Mouse (Mus musculus): Measurements from ENCODE around the gene Zfp37.
"Not testable (repeated sequence)": the region's sequence is repeated elsewhere in the genome, so short reads cannot be mapped to it uniquely, and the experiment has no call there.

The Zfp37 gene

GRCm38 (mm10) chr4:62230769-62231168, at the start of gene Zfp37:
Zfp37 (minus strand) TSS chr4:62231047.
- DNase-seq = no peak

- DNase-seq = no peak
Observed at GRCm38 (mm10) chr4:62278081-62278480, 47.2 kb upstream of the Zfp37 start.

DNA sequence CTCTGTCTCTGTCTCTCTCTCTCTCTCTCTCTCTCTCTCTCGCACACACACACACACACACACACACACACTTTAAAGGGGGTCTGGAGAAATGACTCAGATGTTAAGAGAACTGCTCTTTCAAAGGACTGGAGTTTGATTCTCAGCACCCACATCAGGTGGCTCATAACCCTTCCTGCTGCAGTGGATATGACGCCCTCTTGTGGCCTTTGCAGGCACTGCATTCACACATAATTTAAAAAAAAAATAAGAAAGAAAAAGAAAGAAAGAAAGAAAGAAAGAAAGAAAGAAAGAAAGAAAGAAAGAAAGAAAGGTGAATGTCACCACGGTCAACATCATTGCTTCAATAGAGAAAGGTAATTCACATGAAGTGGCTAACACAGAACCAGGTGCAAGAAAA, 46.4 kb upstream of the Zfp37 start:
- DNase-seq = no peak

- no peak for DNase-seq
Observed at GRCm38 (mm10) chr4:62276642-62277041, 45.8 kb upstream of the Zfp37 start.

- no peak for DNase-seq
Observed at GRCm38 (mm10) chr4:62274841-62275536, 44.1 kb upstream of the Zfp37 start.

DNA sequence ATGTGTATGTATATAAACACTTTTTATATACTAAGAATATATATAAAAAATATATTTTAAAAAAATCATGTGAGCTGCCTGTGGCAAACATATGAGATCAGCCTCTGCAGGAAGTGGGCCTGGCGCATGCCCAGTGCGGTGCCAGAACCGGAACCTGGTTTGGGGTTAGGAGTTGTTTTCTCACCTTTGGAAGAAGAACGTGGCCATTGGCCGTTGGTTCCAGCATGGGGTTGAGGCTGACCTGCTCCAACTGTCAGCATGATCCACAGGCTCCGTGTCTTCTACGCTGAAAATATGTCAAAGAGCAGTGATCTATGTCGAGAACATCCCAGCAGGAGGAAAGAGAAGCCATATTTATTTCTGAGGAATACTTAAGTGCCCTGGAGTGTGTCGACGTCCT, 43.1 kb upstream of the Zfp37 start:
- DNase-seq = no peak

GRCm38 (mm10) chr4:62272696-62273095, 41.8 kb upstream of the Zfp37 start:
- DNase-seq = no peak

GRCm38 (mm10) chr4:62267101-62267500, 36.3 kb upstream of the Zfp37 start:
- no peak for DNase-seq

- not testable (repeated sequence) for DNase-seq
Observed at GRCm38 (mm10) chr4:62266016-62266415, 35.2 kb upstream of the Zfp37 start.

DNA sequence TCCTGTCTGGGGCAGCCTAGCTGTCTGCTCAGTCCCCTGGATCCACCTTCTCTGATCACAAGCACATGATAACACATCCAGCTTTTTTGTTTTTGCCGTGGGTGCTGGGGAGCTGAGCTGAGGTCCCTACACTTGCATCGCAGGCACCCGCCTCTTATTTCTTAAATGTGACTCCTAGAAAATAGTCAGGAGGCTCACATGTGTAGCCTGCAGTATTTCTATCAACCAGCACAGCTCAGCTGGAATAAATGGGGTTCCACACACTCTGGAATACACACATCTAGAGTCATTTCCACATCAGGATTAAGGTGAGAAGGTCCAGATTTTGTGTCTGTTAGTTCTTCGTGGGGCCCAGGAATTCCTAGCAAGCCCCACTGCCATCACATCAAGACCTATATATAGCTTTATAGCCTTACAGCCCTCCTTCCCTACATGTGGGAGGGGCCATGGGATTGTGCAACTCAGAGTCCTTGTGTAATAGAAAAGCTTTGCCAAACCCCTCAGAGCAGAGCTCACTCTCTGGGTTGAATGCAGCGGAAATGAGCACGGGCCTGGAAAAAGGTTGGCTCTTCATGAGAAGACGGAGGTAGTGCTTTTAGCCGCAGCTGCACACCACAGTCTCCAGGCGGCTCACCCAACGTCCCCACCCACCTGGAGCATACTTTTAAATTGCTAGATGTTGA, 34.4 kb upstream of the Zfp37 start:
- no peak for DNase-seq

- DNase-seq = peak; percentile 12
Observed at GRCm38 (mm10) chr4:62263133-62263844, 32.4 kb upstream of the Zfp37 start.

GRCm38 (mm10) chr4:62262276-62262675, 31.4 kb upstream of the Zfp37 start, which contains the start of gene Slc31a2:
Slc31a2 (plus strand) TSS chr4:62262562.
- DNase-seq = no peak

DNA sequence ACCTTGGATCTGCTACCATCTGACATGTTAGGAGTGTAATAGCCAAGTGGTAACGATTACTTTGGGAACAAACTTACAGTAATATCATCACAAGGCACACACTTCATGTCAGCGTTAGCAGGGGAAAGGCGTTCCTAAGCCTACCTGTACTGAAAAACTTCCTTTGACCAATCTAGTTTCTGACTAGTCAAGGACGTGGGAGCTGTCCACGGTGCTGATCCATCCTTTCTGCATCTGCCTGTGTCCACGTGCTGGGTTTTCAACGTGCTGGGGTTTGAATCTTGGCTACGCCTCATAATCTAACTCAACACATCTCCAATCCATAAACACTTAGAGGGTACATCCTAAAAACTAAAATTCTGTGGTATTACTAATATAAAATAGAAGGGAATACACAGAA, 26.1 kb upstream of the Zfp37 start:
- no peak for DNase-seq

DNA sequence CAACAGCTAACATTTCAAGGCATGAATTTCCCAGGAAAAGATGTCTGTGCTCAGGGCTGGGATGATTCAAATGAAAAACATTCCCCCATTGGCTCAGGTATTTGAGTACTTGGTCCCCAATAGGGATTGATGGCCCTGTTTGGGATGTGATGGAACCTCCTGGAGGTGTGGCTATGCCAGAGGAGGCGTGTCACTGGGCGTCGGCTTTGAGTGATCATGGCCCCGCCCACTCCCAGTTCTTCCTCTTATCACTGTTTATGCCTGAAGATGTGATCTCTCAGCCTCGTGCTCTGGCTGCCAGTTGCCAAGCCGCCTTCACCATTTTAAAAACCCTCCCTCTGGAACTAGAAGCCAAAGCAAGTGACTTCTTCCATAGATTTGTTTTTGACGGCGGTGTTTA, 23.7 kb upstream of the Zfp37 start:
- DNase-seq = no peak

DNA sequence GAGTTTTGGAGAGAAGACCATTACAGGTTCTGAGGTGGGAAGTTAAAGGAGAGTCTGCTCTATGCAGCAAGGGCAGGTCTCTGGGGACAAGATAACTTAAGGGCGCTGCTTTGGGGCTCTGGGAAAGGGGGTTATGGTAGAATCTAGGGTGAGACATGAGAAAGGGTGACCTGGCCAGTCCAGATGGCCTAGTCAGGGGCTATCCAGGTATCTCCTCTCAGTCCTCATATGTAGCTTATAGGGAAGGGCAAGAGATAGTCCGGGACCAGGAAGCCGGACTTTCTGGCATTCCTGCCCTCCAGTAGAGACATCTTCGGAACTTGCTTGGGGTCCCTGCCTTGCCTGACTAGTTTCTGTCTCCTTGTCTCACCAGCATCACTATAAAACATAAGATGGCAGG, 20.9 kb upstream of the Zfp37 start:
- DNase-seq = no peak

DNA sequence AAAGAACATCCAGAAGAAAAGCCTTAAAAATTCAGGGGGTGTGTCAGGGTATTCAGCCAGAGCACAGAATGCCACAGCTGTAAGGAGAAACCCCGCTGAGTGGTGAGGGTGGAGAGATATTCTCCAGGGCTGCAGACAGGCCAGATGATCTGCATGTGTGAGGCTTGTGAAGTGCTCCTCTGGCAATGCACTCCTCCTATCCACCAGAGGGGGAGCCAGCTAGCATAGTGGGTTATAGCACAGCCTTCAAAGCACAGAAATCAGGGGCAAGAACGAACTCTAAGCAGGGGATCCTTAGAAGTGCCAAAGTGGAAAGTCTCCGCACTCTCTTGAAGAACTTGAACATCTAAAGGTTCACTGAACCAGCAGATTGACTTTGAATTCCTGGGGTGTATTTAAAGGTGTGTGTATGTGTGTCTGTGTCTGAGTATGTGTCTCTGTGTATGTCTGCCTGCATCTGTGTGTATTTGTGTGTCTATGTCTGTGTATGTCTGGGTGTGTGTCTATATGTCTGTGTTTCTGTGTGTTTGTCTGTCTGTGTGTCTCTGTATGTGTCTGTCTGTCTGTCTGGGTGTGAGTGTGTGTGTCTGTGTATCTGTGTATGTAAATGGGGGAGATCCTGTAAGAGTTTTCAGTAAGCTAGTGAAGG, 20.2 kb upstream of the Zfp37 start:
- no peak for DNase-seq

- no peak for DNase-seq
Observed at GRCm38 (mm10) chr4:62248328-62248727, 17.5 kb upstream of the Zfp37 start.

GRCm38 (mm10) chr4:62240586-62240985, 9.7 kb upstream of the Zfp37 start:
- no peak for DNase-seq

- DNase-seq = no peak
Observed at GRCm38 (mm10) chr4:62230153-62230552, 694 bp downstream of the Zfp37 start.

GRCm38 (mm10) chr4:62229448-62229847, 1.4 kb downstream of the Zfp37 start:
- DNase-seq = peak; percentile 20

DNA sequence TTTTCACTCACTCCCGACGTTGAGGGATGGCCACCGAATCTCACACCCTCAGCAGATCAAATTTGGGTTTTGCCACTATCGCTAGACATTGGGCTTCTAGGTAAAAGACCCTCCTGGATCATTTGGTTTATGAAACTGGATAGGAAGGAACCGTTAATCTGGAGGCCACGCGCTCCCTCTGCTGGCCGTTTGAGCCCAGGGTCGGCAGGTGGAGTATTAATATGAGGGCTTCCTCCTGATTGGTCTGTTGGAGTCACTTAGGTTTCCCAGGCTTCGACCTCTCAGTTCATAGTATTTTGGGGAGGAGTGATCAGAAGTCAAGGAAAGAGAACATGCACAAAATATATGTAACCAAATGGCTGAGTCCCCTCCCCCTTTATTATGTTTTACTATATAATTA, 2.5 kb downstream of the Zfp37 start:
- peak; percentile 25 for DNase-seq

- no peak for DNase-seq
Observed at GRCm38 (mm10) chr4:62213490-62213889, 17.4 kb downstream of the Zfp37 start.

DNA sequence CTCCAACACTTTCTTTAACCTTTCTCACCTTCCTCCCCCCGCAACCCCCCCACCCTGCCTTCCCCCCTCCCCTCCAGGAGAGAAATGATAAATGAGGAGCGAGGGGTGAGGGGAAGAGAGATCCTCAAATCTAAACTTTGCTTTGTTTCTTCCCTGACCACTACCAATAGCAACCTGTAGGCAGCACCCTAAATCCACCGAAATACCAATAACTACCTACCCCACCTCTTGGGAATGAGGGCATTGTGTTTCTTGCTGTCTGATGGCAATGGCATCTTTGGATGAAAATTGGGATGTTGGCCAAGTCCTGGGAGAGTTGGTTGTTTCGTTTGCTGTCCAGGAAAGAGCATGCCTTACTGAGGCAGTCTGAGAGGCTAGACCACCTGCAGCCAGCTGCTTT, 20.8 kb downstream of the Zfp37 start:
- DNase-seq = no peak
